Mouse (Mus musculus) kidney, adult 11 months (tissue): Measurements from ENCODE around the gene Olfr888.

Experiments
- DNase-seq: peaks from one replicate; pipeline ENCODE4 v3.0.0; 2022

Olfr888 gene

GRCm38 (mm10) chr9:38107828-38108227, at the start of gene Olfr888:
TSS of gene Olfr888 (plus strand) at chr9:38108128.
- DNase-seq, result no peak

- DNase-seq, result no peak
Observed at GRCm38 (mm10) chr9:38061022-38061421, 46.9 kb upstream of the Olfr888 start, which contains the start of gene Olfr885. TSS of gene Olfr885 (plus strand) at chr9:38061322.

GRCm38 (mm10) chr9:38083772-38084171, 24.2 kb upstream of the Olfr888 start, which contains the start of gene Olfr887:
TSS of gene Olfr887 (plus strand) at chr9:38084072.
- no peak for DNase-seq

- DNase-seq, result no peak
Observed at GRCm38 (mm10) chr9:38114898-38115297, 7.0 kb downstream of the Olfr888 start, which contains the start of gene Olfr889. TSS of gene Olfr889 (plus strand) at chr9:38115198.

GRCm38 (mm10) chr9:38142217-38142616, 34.3 kb downstream of the Olfr888 start, which contains the start of gene Olfr890:
TSS of gene Olfr890 (plus strand) at chr9:38142517.
- no peak for DNase-seq
